Mouse (Mus musculus) urinary bladder, adult 2 months (tissue): ENCODE data around the gene Acot8. TPM values are rescaled to one million over a fixed set of nuclear protein-coding genes. Genes with fewer than 3 reads are reported as not detected.

Experiments
- DNase-seq: peaks from one replicate; pipeline ENCODE4 v3.0.0; 2022; ENCODE audit warnings: low spot score
- polyA plus RNA-seq: library from polyadenylated mRNA; depleted of rRNA; stranded (reverse); fragments of >200 nt; gene quantifications from 2 replicates; pipeline ENCODE4 v1.2.3, GENCODE M21; 2012; rRNA removed

Gene Acot8
- polyA plus RNA-seq, 1 experiment: 45.7 TPM

- DNase-seq: no peak
These were observed 50.6 kb downstream of the Acot8 start for GRCm38 (mm10) chr2:164754105-164754504.

DNA sequence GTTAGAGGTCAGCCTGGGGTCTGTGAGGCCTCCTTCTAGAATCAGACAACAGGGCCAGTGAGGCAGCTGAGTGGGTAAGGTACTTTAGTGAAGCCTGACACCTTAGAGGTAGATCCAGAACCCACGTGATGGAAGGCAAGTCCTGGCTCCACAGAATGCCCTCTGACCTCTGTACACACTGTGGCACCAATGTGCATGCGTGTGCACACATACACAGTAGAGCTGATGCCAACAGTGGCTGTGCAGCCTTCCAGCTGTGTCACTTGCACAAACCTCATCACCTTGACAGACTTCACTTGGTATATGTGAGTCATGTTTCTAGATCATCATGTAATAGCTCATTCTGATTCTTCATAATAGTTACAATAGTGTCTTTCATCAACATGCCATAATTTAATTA lies 52.2 kb downstream of the Acot8 start:
- no peak for DNase-seq

DNA sequence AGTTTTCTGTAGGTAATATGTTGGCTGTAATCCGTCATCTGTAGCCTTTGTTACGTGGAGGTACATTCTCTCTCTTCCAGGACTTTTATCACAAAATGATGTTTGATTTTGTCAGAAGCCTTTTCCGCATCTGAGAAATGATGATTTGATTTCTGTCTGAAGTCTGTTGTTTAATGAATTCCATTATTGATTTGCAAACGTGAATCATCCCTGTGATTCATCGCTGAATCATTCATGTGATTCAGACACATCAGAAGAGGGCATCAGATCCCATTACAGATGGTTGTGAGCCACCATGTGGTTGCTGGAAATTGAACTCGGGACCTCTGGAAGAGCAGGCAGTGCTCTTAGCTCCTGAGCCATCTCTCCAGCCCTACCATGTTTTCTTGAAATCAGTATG lies 55.7 kb downstream of the Acot8 start:
- DNase-seq: no peak

- no peak for DNase-seq
These were observed 56.5 kb downstream of the Acot8 start for GRCm38 (mm10) chr2:164748191-164748590.

DNA sequence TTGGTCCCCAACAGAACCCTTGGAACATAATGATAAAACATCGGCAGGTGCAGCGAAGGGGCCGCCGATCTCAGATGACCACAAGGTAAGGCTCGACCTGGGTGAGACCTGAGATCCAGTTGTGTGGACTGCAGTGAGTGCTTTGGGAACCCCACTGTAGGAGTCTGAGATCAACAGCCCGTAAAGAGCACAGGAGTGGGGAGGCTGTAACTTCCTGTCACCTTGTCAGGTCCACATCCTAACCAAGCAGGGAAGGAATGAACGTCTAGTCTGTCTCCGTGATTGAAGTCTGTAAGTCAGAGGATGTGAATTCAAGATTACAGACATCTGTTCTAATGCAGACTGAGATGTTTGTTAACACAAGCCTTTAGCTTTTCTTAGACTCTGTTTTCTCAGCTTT lies 58.0 kb downstream of the Acot8 start:
- DNase-seq: no peak

DNA sequence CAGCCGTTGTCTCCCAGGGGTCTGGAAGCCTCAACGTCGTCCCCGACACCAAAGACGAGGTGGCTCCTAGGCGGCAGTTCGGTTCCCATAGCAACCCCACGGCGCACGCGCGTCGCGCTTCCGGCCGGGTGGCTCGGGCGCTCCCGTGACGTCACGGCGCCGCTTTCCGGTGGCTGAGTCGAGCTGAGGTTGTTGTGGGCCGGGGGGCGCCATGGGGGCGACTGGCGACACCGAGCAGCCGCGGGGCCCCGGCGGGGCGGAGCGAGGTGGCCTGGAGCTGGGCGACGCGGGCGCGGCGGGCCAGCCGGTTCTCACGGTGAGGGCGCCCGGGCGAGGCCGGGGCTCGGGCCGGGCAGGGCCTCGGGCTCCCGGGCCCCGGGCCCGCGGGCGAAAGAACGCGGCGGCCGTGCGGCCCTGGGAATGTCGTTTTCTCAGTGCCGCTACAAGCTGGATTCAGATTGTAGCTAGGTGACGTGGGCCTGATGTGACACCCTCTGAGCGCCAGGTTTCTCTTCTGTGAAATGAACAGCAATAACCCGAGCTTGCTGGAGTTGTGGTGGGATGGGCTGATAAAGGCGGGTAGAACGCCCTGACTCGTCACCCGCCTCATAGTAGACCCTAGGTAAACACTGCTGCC lies 58.7 kb downstream of the Acot8 start, which contains the start of the genes Wfdc3 and Dnttip1:
Gene Wfdc3 (minus strand): TSS at position 89 of the 637 bp plus-strand sequence.
Gene Dnttip1 (plus strand): TSS at position 141 of the 637 bp plus-strand sequence.
- peak; percentile 91 for DNase-seq

- DNase-seq: no peak
These were observed 59.7 kb downstream of the Acot8 start for GRCm38 (mm10) chr2:164744987-164745386.

Other genes with a start within 250 kb of the Acot8 start
- 775 and 802 TPM in 2 replicates for gene Wfdc2, start 242.5 kb downstream of the Acot8 start, polyA plus RNA-seq
- 0.14 and 0.31 TPM in 2 replicates for gene Spint3, start 231.4 kb downstream of the Acot8 start, polyA plus RNA-seq
- 1.3 and 2.0 TPM in 2 replicates for gene Wfdc6a, start 219.4 kb downstream of the Acot8 start, polyA plus RNA-seq
- not detected in 2 replicates for gene Eppin, start 211.3 kb downstream of the Acot8 start, polyA plus RNA-seq
- gene Wfdc6b, start 191.4 kb downstream of the Acot8 start, polyA plus RNA-seq: not detected in 2 replicates
- gene Wfdc8, start 191.3 kb downstream of the Acot8 start, polyA plus RNA-seq: not detected in 2 replicates
- not detected in 2 replicates for gene Wfdc16, start 166.1 kb downstream of the Acot8 start, polyA plus RNA-seq
- gene Wfdc10, start 148.8 kb downstream of the Acot8 start, polyA plus RNA-seq: 4.9 and 7.1 TPM in 2 replicates
- not detected in 2 replicates for gene Wfdc9, start 148.3 kb downstream of the Acot8 start, polyA plus RNA-seq
- gene Wfdc11, start 130.8 kb downstream of the Acot8 start, polyA plus RNA-seq: not detected in 2 replicates
- 1.1 and 1.2 TPM in 2 replicates for gene Wfdc13, start 119.8 kb downstream of the Acot8 start, polyA plus RNA-seq
- gene Spint4, start 106.4 kb downstream of the Acot8 start, polyA plus RNA-seq: not detected in 2 replicates
- not detected in 2 replicates for gene Spint5, start 89.6 kb downstream of the Acot8 start, polyA plus RNA-seq
- 0.81 and 0.96 TPM in 2 replicates for gene Wfdc3, start 59.0 kb downstream of the Acot8 start, polyA plus RNA-seq
- gene Dnttip1, start 58.9 kb downstream of the Acot8 start, polyA plus RNA-seq: 36.1 and 36.7 TPM in 2 replicates
- gene Ube2c, start 35.0 kb downstream of the Acot8 start, polyA plus RNA-seq: 7.3 and 7.9 TPM in 2 replicates
- gene Tnnc2, start 24.9 kb downstream of the Acot8 start, polyA plus RNA-seq: 21.9 and 26.7 TPM in 2 replicates
- gene Snx21, start 19.1 kb downstream of the Acot8 start, polyA plus RNA-seq: 24.4 and 29.0 TPM in 2 replicates
- gene Zswim3, start 216 bp upstream of the Acot8 start, polyA plus RNA-seq: 5.3 and 6.2 TPM in 2 replicates
- 5.4 and 8.1 TPM in 2 replicates for gene Zswim1, start 17.8 kb upstream of the Acot8 start, polyA plus RNA-seq
- gene Spata25, start 23.7 kb upstream of the Acot8 start, polyA plus RNA-seq: 0.13 TPM in 1 of 2 replicates, not detected in the other
- gene Ctsa, start 28.0 kb upstream of the Acot8 start, polyA plus RNA-seq: 200 and 235 TPM in 2 replicates
- 12.5 and 15.3 TPM in 2 replicates for gene Neurl2, start 28.6 kb upstream of the Acot8 start, polyA plus RNA-seq
- 247 and 252 TPM in 2 replicates for gene Pltp, start 52.8 kb upstream of the Acot8 start, polyA plus RNA-seq
- gene Pcif1, start 74.4 kb upstream of the Acot8 start, polyA plus RNA-seq: 27.8 and 29.4 TPM in 2 replicates
- gene Zfp335, start 106.9 kb upstream of the Acot8 start, polyA plus RNA-seq: 15.6 and 16.3 TPM in 2 replicates
- gene Mmp9, start 135.9 kb upstream of the Acot8 start, polyA plus RNA-seq: 13.0 and 13.5 TPM in 2 replicates
- gene Slc12a5, start 155.9 kb upstream of the Acot8 start, polyA plus RNA-seq: 1.0 and 1.2 TPM in 2 replicates
- gene Ncoa5, start 230.0 kb upstream of the Acot8 start, polyA plus RNA-seq: 30.9 and 33.6 TPM in 2 replicates